Mouse (Mus musculus): ENCODE results near the gene Ksr1.

DNA sequence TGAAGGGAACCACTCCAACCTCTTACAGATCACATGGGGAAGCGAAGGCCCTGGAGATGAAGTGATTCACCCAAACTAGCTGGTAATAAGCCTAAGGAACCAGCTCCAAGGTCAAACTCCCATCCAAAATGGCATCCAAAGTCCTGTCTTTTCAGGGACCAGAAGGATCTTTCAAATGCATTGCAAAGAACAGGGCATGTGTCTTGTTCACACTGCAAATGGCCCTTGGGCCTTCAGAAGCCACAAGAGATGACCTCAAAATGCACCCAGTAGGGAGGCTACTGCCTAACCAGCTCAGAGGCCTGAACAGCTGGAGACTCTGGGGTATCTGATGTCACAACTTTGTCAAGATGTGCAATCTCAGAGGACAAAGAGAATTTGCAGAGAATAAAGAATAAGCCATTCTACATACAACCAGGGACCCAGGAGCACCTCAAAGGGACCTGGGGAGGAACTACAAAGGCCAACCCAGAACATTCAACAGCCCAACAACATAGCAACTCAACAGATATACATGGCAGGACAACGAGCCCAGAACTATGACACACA, 2.1 kb downstream of the Ksr1 start:
- TF ChIP-seq CTCF (IDR thresholded peaks at IDR 0.05; ENCODE audit: low read depth) (no peak), EP300 (IDR thresholded peaks at IDR 0.05; ENCODE audit: low read depth) (no peak)

Measured in liver, embryonic 14.5 days (tissue).